8 mouse cellular contexts compared by ENCODE assay signal in the genomic region with DNA sequence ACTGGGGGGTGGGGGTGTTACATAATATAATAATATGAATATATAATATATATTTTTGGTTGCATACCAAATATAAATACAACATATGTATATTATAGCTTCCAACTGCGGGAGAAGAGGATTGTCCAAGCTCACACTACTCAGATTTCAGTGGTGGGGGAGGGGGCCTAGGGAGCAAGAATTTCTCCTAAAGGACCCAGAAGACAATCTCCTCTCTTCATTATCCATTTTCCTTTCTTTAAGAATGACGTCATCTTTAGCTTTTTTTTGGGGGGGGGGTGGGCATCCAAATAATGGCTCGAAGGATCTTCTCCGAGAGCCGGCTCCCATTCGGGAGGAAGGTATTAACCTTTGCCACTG. TPM values are rescaled to one million over a fixed set of nuclear protein-coding genes. Genes with fewer than 3 reads are reported as not detected.
DNase-seq lines count a peak whose midpoint lies in the region; ATAC-seq and TF ChIP-seq lines count a peak whose summit lies in the region.

No protein-coding gene starts in this region.

- no peak for DNase-seq in cerebellum, adult 2 months
- DNase-seq in cerebellum, postnatal 14 days: no peak
- DNase-seq in neural tube, embryonic 11.5 days (ENCODE audit: low spot score): no peak
- DNase-seq in neural tube, embryonic 10.5 days (ENCODE audit: extremely low spot score, low spot score): no peak
- no peak for DNase-seq in liver, embryonic 11.5 days (ENCODE audit: low spot score)
- no peak for DNase-seq in stomach, postnatal 0 days (ENCODE audit: low spot score)
- no peak for DNase-seq in spleen, postnatal 14 days (ENCODE audit: low spot score in 2 of 2)
- no peak for DNase-seq in layer of hippocampus, postnatal 14 days (ENCODE audit: low spot score in 2 of 2)

- peak overlapping the region; percentile 2 for H3K9ac ChIP-seq in neural tube, embryonic 11.5 days (ENCODE audit: low read length)
- H3K9ac ChIP-seq in liver, embryonic 11.5 days (ENCODE audit: low read depth, low read length): no peak overlapping the region
- H3K9ac ChIP-seq in stomach, postnatal 0 days (ENCODE audit: low read length): peak overlapping the region; percentile 53

- no peaks in the 10 kb centered on the region for H3K9me3 ChIP-seq in neural tube, embryonic 11.5 days (ENCODE audit: control insufficient read depth, low read length)
- no peaks in the 10 kb centered on the region for H3K9me3 ChIP-seq in liver, embryonic 11.5 days (ENCODE audit: control insufficient read depth, low read length)
- H3K9me3 ChIP-seq in stomach, postnatal 0 days (ENCODE audit: control insufficient read depth, low read length): no peaks in the 10 kb centered on the region

- TF ChIP-seq EP300 in stomach, postnatal 0 days (optimal IDR thresholded peaks at IDR 0.05): no peak

- WGBS in cerebellum, adult 2 months: under 1% methylated on average over 6 of the region's 6 CpGs
- 0% methylated on average over 6 of the region's 6 CpGs for WGBS in neural tube, embryonic 11.5 days
- WGBS in liver, embryonic 11.5 days: 1% methylated on average over 6 of the region's 6 CpGs
- WGBS in stomach, postnatal 0 days: under 1% methylated on average over 6 of the region's 6 CpGs

- peaks cover 11% of the 10 kb centered on the region for H3K4me1 ChIP-seq in cerebellum, adult 2 months (ENCODE audit: control insufficient read depth, insufficient read depth, low read length)
- H3K4me1 ChIP-seq in neural tube, embryonic 11.5 days (ENCODE audit: control insufficient read depth, insufficient read depth, low read length): peaks cover 16% of the 10 kb centered on the region
- H3K4me1 ChIP-seq in liver, embryonic 11.5 days (replicated peaks; ENCODE audit: control insufficient read depth, insufficient read depth, low read length): peaks cover 8% of the 10 kb centered on the region
- no peaks in the 10 kb centered on the region; the same call in 1 of the 2 replicates for H3K4me1 ChIP-seq in stomach, postnatal 0 days (replicated peaks; ENCODE audit: control insufficient read depth, insufficient read depth)

- no peaks in the 10 kb centered on the region for H3K36me3 ChIP-seq in neural tube, embryonic 11.5 days (ENCODE audit: control insufficient read depth, insufficient read depth, low read length)
- H3K36me3 ChIP-seq in liver, embryonic 11.5 days (ENCODE audit: control insufficient read depth, insufficient read depth, low read length): no peaks in the 10 kb centered on the region
- H3K36me3 ChIP-seq in stomach, postnatal 0 days (ENCODE audit: control insufficient read depth, insufficient read depth, low read length): no peaks in the 10 kb centered on the region

- H3K4me3 ChIP-seq in cerebellum, adult 2 months (replicated peaks; ENCODE audit: insufficient read depth, low read depth, low read length): peak overlapping the region; percentile 94
- H3K4me3 ChIP-seq in neural tube, embryonic 11.5 days (ENCODE audit: low read depth, low read length): peak overlapping the region; percentile 36
- peak overlapping the region; percentile 48 for H3K4me3 ChIP-seq in liver, embryonic 11.5 days (ENCODE audit: low read depth, low read length)
- peak overlapping the region; percentile 44 for H3K4me3 ChIP-seq in stomach, postnatal 0 days (ENCODE audit: low read depth, low read length)

- H3K27me3 ChIP-seq in cerebellum, adult 2 months (ENCODE audit: control insufficient read depth, insufficient read depth, low read length): no peaks in the 10 kb centered on the region
- peaks cover 16% of the 10 kb centered on the region for H3K27me3 ChIP-seq in neural tube, embryonic 11.5 days (ENCODE audit: control insufficient read depth, insufficient read depth, low read length)
- peaks cover 55% of the 10 kb centered on the region for H3K27me3 ChIP-seq in liver, embryonic 11.5 days (replicated peaks; ENCODE audit: control insufficient read depth, insufficient read depth, low read length)
- no peaks in the 10 kb centered on the region for H3K27me3 ChIP-seq in stomach, postnatal 0 days (ENCODE audit: control insufficient read depth, insufficient read depth, low read length)

- H3K4me2 ChIP-seq in neural tube, embryonic 11.5 days (ENCODE audit: low read depth): peak overlapping the region; percentile 89
- H3K4me2 ChIP-seq in liver, embryonic 11.5 days: peak overlapping the region; percentile 78
- H3K4me2 ChIP-seq in stomach, postnatal 0 days (replicated peaks; ENCODE audit: low read depth): peak overlapping the region; percentile 80

- ATAC-seq in neural tube, embryonic 11.5 days (ENCODE audit: insufficient read depth, low FRiP score, low TSS enrichment): no peak
- no peak for ATAC-seq in liver, embryonic 11.5 days (replicated peaks; ENCODE audit: low FRiP score)
- no peak for ATAC-seq in stomach, postnatal 0 days (ENCODE audit: low FRiP score, low TSS enrichment)

- TF ChIP-seq POLR2A in cerebellum, adult 2 months (IDR thresholded peaks at IDR 0.05; ENCODE audit: borderline replicate concordance, insufficient read depth, low read length): no peak

- no peak for TF ChIP-seq CTCF in cerebellum, adult 2 months (IDR thresholded peaks at IDR 0.05; ENCODE audit: borderline replicate concordance, insufficient read depth, low read depth, low read length)
- TF ChIP-seq CTCF in stomach, postnatal 0 days (IDR thresholded peaks at IDR 0.05; ENCODE audit: low read depth): no peak

- peak overlapping the region; percentile 90 for H3K27ac ChIP-seq in cerebellum, adult 2 months (ENCODE audit: insufficient read depth, low read length)
- H3K27ac ChIP-seq in neural tube, embryonic 11.5 days (ENCODE audit: low read depth, low read length): no peak overlapping the region
- no peak overlapping the region for H3K27ac ChIP-seq in liver, embryonic 11.5 days (ENCODE audit: low read depth, low read length)
- peak overlapping the region; percentile 76 for H3K27ac ChIP-seq in stomach, postnatal 0 days (replicated peaks)

RNA-seq across cellular contexts. Expression of gene Igfbp5, which starts 3.4 kb away (rescaled TPM):
- 63.0 and 81.6 TPM in 2 replicates for polyA plus RNA-seq in cerebellum, adult 2 months (2012; rRNA removed)
- polyA plus RNA-seq in neural tube, embryonic 11.5 days (2014; fragmentation: Nextera tagmentation; extraction: Ambion mirVana): 65.4 and 68.5 TPM in 2 replicates
- 29.3 and 33.8 TPM in 2 replicates for polyA plus RNA-seq in liver, embryonic 11.5 days (2014; fragmentation: Nextera tagmentation; extraction: Ambion mirVana)
- polyA plus RNA-seq in stomach, postnatal 0 days (2015; fragmentation: Nextera tagmentation; extraction: Ambion mirVana): 37.8 and 44.2 TPM in 2 replicates
- total RNA-seq in layer of hippocampus, postnatal 14 days (2021): 10 to 100 TPM; 61.5 to 66.8 TPM

RNA-seq across cellular contexts. Expression of gene Igfbp2, which starts 47.0 kb away (rescaled TPM):
- polyA plus RNA-seq in cerebellum, adult 2 months (2012; rRNA removed): 63.0 and 78.5 TPM in 2 replicates
- 403 and 422 TPM in 2 replicates for polyA plus RNA-seq in neural tube, embryonic 11.5 days (2014; fragmentation: Nextera tagmentation; extraction: Ambion mirVana)
- 44.0 and 50.5 TPM in 2 replicates for polyA plus RNA-seq in liver, embryonic 11.5 days (2014; fragmentation: Nextera tagmentation; extraction: Ambion mirVana)
- 304 and 499 TPM in 2 replicates for polyA plus RNA-seq in stomach, postnatal 0 days (2015; fragmentation: Nextera tagmentation; extraction: Ambion mirVana)
- 100 to 1,000 TPM in 1 of 2 experiments, 10 to 100 TPM in 1; 56.4 to 116 TPM for total RNA-seq in layer of hippocampus, postnatal 14 days (2021)

Comparison
In these comparisons a context has a peak if more than half of its experiments do, and no peak if none do; other contexts are left out.
1. H3K27ac ChIP-seq: peak in cerebellum, adult 2 months (single experiment) and stomach, postnatal 0 days (single experiment); none in neural tube, embryonic 11.5 days (single experiment) and liver, embryonic 11.5 days (single experiment).
2. H3K4me3 ChIP-seq: peak in every context shown above with its lines; median percentile 94 in cerebellum, adult 2 months; 48 in liver, embryonic 11.5 days; 44 in stomach, postnatal 0 days; 36 in neural tube, embryonic 11.5 days.
3. Peak in every context shown above with its lines, with median percentiles within 50 percentile points of each other: H3K4me2 ChIP-seq.